Mouse (Mus musculus): Measurements from ENCODE around the gene Galntl6.

The Galntl6 gene

DNA sequence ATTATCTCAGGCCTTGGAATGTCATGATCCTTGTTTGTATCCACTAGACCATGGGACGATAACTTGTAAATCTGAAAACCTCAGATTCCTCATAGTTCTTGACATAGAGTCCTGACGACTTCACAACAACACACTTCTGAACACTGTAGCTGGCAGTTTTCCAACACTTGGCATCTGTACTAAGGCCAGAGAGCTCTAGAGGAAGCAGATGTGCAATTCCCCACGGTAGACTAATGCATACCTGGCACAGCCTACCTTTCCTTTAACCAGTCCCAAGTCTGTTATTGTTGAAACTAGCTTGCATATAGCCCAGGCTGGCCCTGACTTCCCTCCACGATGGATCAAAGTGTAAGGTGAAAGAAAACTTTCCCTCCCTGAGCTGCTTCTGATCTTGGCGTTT is 946.9 kb downstream of the Galntl6 start:
- DNase-seq (ENCODE audit: low read depth, low spot score) = no peak

DNA sequence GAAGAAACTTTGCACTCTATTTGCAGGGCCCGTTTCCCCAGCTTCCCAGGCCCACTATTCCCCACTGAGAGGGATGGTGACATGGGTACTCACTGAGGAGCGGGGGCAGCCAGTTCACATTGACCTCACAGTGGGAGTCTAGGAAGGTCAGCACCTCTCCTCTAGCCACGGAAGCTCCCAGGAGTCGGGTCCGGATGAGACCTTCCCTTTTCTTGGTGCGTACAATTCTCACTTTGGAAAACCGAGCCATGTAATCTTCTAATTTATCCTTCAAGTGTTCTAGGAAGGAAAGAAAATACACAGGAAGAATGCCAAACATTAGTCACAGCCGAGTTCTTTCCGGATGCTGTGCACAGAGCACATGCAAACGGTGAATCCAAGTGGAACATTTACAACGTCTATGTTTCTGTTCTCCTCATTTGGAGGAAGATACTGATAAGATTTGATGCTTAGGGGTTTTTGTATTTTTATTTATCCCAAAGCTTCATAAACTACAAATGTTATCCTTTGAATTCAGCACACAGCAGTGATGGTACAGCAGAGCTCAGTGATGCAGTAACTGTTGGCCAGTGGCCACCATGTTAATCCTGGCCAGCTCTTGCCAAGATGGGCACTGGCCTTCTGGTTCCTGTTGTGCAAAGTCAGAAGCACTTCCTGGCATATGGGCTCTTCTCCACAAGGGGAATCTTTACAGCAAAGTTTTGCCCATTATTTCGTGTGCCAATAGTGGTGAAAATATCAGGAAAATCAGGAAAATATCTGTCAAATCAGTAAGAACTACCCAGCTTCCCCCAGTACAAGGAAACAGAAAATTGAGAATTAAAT is 949.9 kb downstream of the Galntl6 start:
- no peak for DNase-seq (ENCODE audit: low read depth, low spot score)

DNA sequence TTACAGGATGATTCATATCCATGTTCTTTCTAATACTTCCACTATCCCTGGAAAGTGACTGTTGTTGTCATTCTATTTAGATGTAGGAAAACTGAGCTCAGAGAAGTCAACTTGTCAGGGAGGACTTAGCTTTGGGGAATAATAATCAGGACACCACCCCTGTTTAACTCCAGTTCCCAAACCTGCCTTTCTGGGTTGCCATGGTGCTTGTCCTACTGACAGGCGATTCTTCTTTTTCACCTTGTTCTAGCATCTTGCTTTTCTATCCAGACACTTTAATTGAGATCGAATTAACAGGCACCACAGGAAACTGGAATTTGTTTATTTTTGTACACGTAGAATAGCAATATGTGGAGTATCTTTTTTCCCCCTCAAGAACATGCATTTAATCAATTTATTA is 953.3 kb downstream of the Galntl6 start:
- no peak for DNase-seq (ENCODE audit: low read depth, low spot score)

DNA sequence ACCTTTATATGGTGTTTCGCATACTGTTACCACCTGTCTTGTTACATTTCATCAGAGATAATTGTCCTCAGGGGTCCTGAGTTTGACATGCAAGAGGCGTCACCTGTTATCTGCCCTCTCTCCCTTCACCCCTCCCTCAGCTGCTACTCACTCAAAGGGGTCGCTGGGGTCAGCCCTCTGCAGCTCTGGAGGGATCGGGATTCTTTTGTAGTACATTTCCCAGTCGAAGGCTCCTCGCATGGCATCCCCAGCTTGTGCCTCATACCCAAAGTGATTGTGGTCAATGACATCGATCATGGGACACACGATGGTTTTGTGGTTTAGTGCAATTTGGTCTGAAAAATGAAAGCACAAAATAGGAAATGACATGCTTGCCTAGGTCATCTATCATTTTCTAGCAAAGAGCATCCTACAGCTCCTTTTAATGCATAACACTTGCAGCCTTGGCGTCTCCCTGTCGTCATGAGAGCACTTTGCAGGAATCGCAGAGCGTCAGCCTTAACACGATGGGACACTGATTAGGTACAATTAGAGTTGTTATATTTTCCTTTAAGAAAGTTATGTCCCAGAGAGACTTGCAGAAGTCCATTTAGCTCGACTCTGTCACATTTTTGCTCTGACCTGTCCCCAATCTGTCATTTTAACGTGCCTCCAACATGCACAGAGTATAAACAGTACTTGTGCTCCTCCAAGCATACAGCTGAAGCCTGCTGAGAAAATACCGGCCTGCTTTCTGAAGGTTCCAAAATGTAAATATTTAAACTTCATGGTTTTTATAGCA is 954.1 kb downstream of the Galntl6 start:
- DNase-seq (ENCODE audit: low read depth, low spot score) = no peak

- DNase-seq (ENCODE audit: low read depth, low spot score) = no peak
Measured at GRCm38 (mm10) chr8:57955501-57955900, 956.9 kb downstream of the Galntl6 start.

DNA sequence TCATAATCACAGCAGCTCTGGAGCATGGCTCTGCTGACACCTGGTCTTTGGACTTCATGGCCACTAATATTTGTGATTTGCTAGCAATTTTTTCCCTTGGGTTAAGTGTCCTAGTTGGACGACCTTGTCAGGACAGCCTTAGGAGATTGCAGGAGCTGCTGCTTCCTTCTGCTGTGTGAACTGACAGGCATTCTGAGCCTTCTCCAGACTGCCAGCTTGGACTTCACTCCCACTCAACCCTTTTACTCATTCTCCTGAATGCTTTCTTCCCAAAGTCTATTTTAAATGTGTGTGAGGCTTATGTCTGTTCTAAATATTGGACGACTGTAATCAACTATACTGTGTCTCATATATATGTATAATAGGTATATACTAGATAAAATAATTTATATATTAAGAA is 971.3 kb downstream of the Galntl6 start:
- no peak for DNase-seq (ENCODE audit: low read depth, low spot score)

DNA sequence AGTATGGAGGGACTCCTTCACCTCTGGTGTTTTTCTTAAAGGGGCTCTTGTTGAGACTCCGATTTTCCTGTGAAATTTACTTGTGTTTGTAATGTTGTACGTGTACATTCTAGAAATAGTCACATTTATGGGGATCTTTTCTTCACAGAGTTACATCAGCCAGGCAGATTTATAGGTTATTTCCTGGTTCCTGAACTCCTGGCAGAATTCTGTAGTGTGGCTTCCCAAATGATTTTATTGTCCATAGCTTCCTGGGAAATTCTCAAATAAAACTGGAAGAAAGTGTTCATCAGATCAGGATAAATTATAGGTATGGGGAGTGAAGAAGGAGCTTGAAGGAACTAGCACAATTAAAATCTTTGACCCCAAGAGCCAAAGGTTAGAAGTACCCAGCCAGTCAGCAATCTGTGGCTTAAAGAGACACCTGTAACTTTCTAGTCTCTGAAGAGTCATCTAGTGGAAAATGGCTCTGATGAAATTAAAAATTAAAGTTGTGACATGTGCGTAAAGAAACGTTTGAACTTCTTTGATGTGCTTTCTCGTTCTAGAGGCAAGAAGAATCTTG is 972.5 kb downstream of the Galntl6 start:
- no peak for DNase-seq (ENCODE audit: low read depth, low spot score)

DNA sequence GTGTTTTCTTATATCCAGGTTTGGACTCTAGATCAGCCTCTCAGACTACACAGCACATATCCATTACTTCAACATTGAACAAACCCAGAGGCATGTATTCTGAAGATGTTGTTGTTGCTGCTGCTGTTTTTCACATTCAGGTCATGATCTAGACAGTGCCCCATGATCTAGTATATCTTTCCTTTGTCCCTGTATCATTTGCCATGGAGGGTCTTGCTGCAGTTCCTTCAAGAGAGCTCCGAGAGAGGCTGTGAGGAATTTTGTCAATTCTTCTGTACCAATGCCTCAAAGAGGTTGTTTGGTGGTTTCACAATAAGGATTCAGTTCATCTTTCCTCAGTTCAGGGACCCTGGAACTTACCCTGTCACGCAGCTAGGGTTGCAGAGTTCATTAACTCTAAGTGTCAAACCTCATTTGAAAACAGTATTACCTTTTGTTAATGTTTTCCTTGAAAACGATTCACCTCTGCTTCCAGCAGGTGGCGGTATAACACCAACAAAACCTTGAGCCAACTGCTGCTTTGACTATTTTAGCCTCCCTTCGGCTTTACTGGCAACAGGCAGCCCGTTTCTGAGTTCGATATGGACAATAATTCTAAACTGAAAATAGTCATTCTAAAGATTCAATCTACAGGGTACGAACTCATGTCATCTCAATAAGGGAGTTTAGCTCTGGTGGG is 973.1 kb downstream of the Galntl6 start:
- DNase-seq (ENCODE audit: low read depth, low spot score) = peak; percentile 14

DNA sequence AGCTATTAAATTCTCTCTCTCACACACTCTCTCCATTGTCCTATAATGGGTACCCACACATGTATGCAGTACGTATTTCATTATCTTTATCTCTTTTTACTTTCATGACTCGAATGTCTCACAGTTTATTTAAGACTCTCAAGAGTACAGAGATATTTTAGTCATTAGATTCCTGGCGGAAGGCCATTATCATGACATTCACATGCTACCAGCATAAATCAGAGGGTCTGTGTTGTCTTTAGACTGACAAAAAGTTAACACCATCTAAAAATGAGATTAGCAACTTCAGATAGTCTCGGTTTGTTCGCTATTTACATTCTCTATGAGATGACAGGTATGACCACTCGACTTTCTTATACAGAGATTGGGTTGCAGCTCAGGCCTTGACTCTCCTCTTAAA is 985.4 kb downstream of the Galntl6 start:
- DNase-seq (ENCODE audit: low read depth, low spot score) = no peak

DNA sequence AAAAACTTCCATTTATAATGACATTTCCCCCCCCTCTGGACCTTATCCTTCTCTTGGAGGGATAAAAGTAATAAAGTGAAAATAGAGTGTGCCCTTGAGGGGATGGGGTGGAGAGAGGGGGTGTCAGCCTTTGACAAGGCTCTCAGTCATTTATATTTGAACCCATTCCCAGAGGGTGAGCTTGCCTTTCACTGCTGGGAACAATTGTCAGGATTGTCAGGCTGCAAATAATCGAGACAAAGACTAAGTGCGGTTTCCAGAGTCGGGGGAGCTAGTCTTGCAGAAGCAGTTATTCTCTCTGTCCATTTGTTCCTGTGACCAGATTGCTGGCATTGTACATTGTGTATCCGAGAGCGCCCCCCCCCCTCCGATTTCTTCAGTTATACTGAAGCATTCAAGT is 988.9 kb downstream of the Galntl6 start:
- no peak for DNase-seq (ENCODE audit: low read depth, low spot score)

- DNase-seq (ENCODE audit: low read depth, low spot score) = no peak
Measured at GRCm38 (mm10) chr8:57923130-57923529, 989.3 kb downstream of the Galntl6 start.

- no peak for DNase-seq (ENCODE audit: low read depth, low spot score)
Measured at GRCm38 (mm10) chr8:57922214-57923070, 990.0 kb downstream of the Galntl6 start.

- DNase-seq (ENCODE audit: low read depth, low spot score) = no peak
Measured at GRCm38 (mm10) chr8:57920326-57920903, 992.0 kb downstream of the Galntl6 start.

DNA sequence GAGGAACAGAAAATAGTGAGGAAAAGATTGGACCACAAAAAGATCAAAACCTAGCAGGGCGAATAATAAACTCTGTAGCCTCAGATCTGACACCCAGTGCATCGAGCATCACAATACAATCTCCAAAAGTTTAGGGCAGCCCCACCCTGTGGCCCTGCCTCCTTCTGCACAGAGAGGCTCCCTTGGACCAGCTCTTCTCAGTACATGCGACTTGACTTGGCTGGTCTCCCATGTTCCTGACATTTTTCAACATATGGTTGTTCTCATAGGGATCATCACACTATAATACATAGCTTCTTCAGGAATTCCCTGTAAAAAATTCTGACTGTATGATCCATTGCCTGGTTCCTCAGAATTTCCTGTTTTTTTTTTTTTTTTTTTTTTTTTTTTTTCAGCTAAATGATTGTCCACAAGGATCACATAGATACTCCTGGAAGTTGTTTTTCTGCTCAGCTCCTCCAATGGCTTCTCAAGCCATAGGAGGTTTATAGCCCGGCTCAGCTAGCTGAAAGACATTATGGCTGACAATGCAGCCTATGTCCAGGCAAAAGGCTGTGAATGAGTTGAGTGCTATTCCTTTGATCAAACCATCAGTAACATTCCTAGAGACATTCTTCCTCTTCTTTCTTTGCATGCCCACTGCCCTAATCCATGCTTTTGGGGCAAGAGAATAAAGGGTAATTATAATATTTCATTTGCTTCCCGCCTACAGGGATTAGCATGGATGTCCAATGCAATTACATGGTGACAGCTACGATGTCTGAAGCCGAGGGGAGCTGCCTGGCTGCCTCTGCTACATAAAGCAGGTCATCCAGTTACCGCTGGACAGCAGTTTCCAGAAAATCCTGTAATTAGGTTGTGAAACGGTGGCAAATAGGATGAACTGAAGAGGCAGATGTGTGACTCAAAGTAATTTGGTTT is 993.5 kb downstream of the Galntl6 start:
- no peak for DNase-seq (ENCODE audit: low read depth, low spot score)

- DNase-seq (ENCODE audit: low read depth, low spot score) = no peak
Measured at GRCm38 (mm10) chr8:57893360-57893759, 1019.1 kb downstream of the Galntl6 start.

DNA sequence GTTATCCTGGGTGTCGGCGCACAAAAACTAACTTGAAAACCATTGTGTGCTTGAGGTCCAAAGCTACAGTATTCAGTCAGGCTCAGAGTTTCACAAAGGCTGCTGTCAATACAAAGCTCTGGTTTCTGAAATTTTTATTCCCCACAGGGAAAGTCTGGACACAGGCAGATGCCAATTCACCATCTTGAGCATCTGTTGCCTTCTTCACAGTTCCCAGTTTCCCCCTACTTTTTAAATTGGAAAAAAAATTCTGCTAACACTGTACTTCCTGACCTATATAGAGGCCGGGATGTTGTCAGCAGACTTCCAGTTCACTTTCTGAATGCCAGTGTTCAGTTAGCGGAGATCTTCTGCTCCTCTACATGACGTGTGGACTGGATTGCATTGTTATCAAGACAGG is 1020.3 kb downstream of the Galntl6 start:
- no peak for DNase-seq (ENCODE audit: low read depth, low spot score)

GRCm38 (mm10) chr8:57890159-57890558 is 1022.3 kb downstream of the Galntl6 start:
- DNase-seq (ENCODE audit: low read depth, low spot score) = no peak

- peak; percentile 11 for DNase-seq (ENCODE audit: low read depth, low spot score)
Measured at GRCm38 (mm10) chr8:57888831-57889230, 1023.6 kb downstream of the Galntl6 start.

- DNase-seq (ENCODE audit: low read depth, low spot score) = no peak
Measured at GRCm38 (mm10) chr8:57879452-57879851, 1033.0 kb downstream of the Galntl6 start.

- no peak for DNase-seq (ENCODE audit: low read depth, low spot score)
Measured at GRCm38 (mm10) chr8:57849074-57849473, 1063.4 kb downstream of the Galntl6 start.

Measured in WW6 (cell line).